Mouse (Mus musculus) urinary bladder, postnatal 10 days (tissue): ENCODE measurements around the gene Siah3.

Experiments
- DNase-seq: peaks from one replicate; pipeline ENCODE4 v3.0.0; 2022; ENCODE audit warnings: low spot score

Siah3 gene

DNA sequence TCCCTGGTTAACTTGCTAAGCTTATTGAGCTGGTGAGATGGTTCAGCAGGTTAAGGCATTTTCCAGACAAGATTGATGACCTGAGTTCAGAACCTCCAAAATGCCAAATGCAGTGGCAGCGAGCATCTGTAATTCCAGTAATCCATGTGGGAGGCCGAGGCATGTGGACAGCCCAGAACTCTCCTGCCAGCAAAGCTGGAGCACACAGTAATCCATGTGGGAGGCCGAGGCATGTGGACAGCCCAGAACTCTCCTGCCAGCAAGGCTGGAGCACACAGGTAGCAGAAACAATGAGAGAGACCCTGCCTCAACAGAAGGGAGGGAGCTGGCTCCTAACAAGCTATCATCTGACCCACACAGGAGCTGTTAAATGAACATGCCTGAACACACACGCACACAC lies 13.2 kb downstream of the Siah3 start:
- no peak for DNase-seq

- no peak for DNase-seq
Observed at GRCm38 (mm10) chr14:75473061-75473930, 17.5 kb downstream of the Siah3 start.

DNA sequence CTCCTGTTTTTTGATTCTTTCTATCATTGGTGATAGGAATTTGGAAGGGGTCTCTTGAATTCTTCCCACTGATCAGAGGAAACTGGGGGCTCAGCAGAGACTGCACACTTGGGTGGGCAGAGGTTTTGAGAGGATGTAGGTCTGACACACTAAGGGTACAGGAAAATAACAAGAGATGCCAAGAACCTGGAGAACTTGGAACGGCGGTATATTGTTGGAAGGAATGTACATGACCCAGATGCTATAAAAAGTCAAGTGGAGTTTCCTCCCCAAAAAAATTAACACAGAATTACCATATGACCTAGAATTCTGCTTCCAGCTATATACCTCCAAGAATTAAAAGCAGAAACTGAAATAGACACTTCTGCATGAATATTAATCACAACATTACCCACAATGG lies 20.1 kb downstream of the Siah3 start:
- DNase-seq = no peak

- no peak for DNase-seq
Observed at GRCm38 (mm10) chr14:75482231-75483175, 26.7 kb downstream of the Siah3 start.

GRCm38 (mm10) chr14:75483176-75483546 lies 27.4 kb downstream of the Siah3 start:
- DNase-seq = no peak

GRCm38 (mm10) chr14:75487932-75488331 lies 32.1 kb downstream of the Siah3 start:
- no peak for DNase-seq

GRCm38 (mm10) chr14:75493555-75494194 lies 37.9 kb downstream of the Siah3 start:
- DNase-seq = no peak

DNA sequence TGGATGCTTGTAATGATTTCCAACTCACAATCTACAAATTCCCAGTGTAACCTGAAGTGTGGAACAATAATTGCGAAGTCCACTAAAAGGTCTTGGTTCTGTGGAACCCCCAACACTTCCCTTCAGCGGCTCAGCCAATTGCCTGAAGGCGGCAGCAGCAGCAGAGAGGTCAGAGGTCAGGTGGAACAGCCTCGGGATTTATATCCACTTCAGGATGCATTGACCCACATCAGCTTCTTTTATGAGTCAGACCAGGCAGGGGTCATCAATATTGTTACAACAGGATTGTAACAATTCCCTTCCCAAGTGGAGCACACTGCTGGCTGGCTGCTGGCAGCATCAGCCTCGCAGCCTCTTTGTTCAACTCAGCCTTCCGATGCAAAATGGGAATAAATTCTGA lies 39.1 kb downstream of the Siah3 start:
- no peak for DNase-seq

- DNase-seq = no peak
Observed at GRCm38 (mm10) chr14:75501501-75501990, 45.8 kb downstream of the Siah3 start.

GRCm38 (mm10) chr14:75502446-75502845 lies 46.7 kb downstream of the Siah3 start:
- no peak for DNase-seq

GRCm38 (mm10) chr14:75504255-75504654 lies 48.5 kb downstream of the Siah3 start:
- no peak for DNase-seq

GRCm38 (mm10) chr14:75505126-75505840 lies 49.5 kb downstream of the Siah3 start:
- no peak for DNase-seq

- no peak for DNase-seq
Observed at GRCm38 (mm10) chr14:75506246-75506645, 50.5 kb downstream of the Siah3 start.

GRCm38 (mm10) chr14:75510125-75510524 lies 54.3 kb downstream of the Siah3 start:
- no peak for DNase-seq

DNA sequence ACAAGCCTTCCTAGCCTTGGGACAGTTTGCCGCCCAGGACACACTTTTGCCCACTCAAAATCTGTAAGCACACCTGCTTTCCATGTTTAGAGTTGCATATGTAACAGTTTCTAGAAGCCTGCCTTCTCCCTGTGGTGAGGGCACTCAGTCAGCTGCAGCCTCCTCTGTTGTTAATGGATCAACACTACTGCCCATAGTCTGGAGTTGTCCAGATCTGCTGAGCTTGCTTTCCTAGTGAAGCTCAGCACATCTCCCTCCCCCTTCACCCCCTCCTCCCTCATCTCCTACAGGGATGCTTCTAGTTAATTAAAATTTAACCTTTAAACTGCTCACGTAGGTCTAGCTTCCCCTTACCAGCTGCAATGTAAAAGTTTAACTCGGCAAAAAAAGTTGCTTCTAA lies 57.2 kb downstream of the Siah3 start:
- DNase-seq = no peak

DNA sequence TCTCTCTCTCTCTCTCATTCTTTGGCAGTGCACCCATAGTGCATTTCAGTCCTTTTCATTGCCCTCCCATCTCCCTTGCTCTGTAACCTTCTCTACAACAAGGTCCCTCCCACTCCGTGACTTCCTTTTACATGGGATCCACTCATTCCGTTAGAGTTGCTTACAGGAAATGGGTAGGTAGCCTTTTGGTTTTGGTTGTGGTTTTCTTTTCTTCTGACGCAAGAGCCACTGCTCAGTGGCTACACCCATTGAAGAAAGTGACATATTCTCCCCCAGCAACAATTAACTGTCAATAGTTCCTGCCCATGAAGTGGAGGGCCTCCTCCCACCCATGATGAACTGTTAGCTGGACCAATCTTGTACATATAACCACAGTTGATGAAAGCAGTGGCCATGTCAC lies 60.4 kb downstream of the Siah3 start:
- DNase-seq = no peak

DNA sequence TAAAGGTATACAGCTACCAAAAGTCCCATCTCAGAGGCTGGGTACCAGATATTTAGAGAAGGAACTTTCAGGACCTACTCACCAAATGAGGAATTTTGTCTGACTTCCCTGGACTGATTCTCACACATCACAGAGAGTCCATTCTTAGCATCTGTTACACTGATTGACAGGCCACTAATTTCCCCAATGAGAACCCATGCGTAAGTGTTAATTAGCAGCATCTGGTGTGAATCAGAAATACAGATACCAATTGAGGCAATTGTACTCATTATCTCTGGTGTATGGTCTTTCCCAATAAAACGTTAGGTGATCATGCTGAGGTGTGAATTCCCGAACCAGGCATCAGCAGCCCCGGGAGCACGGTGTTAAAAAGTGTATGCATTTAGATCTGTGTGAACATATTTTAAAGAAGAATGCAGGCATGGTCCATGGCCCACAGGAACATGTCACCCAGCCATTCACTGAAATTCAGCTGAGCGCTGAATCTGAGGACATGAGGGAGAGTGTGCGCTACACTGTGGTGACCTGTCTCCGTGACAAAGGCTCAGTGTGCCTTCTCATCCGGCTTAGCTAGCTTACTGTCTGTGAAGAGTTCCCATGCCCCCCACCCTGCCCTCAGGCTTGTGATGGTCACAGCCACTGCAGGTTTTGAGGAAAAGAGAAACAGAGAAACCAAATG lies 61.3 kb downstream of the Siah3 start:
- no peak for DNase-seq

- no peak for DNase-seq
Observed at GRCm38 (mm10) chr14:75518196-75518887, 62.6 kb downstream of the Siah3 start.

DNA sequence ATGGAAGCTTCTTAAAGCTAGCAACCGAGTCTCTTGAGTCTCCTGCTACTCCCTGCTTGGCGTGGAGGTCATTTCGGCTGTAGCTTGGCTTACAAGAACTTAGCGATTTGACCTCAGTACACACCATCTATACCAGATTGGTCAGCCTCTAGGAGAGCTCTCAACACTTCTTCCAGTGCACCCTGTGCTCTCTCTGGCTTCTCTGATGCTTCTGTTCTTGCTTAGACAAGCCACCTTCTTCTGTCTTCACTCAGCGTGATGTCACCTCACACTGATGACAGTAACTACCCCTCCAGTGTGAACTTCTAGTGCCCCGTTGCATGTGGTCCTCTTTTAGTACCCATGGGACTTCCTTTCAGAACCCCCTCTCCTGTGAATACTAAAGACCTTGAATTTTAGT lies 63.1 kb downstream of the Siah3 start:
- no peak for DNase-seq

DNA sequence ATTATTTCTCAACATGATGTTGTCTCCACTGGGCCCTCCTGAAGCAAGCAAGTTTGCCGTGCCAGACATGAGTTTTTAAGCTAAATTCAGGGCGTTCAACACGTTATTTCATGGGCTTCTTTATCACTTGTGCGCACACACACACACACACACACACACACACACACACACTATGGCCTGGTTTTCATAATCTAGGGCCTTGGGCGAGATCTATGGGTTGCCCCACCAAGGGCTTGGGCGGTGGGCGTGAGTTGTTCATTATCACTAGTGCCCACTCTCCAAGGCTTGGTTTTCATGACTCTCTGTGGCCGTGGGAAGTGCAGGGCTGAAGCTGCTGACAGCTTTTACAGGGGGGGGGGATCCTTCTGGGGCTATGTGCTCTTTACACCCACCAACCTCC lies 63.9 kb downstream of the Siah3 start:
- no peak for DNase-seq
